Mouse (Mus musculus) ES-Bruce4 (cell line): ENCODE data around the gene Arr3. TPM values are rescaled to one million over a fixed set of nuclear protein-coding genes. Genes with fewer than 3 reads are reported as not detected.

ENCODE experiments used
- H3K27ac ChIP-seq: 2 replicates; pipeline ENCODE4 v1.5.1; 2012; ENCODE audit warnings: low read length, inconsistent platforms; ENCODE audit not compliant: insufficient read depth
- H3K27me3 ChIP-seq: 2 replicates; pipeline ENCODE4 v1.6.1; 2012; ENCODE audit warnings: mild to moderate bottlenecking, low read length, inconsistent platforms; ENCODE audit not compliant: control insufficient read depth, poor library complexity, insufficient read depth, severe bottlenecking
- H3K36me3 ChIP-seq: 2 replicates; pipeline ENCODE4 v1.6.1; 2012; ENCODE audit warnings: inconsistent platforms, mild to moderate bottlenecking, low read length, moderate library complexity; ENCODE audit not compliant: control insufficient read depth, poor library complexity, insufficient read depth, severe bottlenecking
- H3K4me1 ChIP-seq: one replicate; pipeline ENCODE4 v1.8.1; 2011; ENCODE audit warnings: low read length; ENCODE audit not compliant: control insufficient read depth, insufficient read depth
- H3K4me3 ChIP-seq: 2 replicates; pipeline ENCODE4 v1.5.1; 2011; ENCODE audit warnings: low read depth, mild to moderate bottlenecking, low read length
- H3K9ac ChIP-seq: 2 replicates; pipeline ENCODE4 v1.6.1; 2012; ENCODE audit warnings: low read depth, mild to moderate bottlenecking, inconsistent platforms; ENCODE audit not compliant: poor library complexity, severe bottlenecking
- H3K9me3 ChIP-seq: replicated peaks from 2 replicates; pipeline ENCODE4 v1.6.1; 2012; ENCODE audit warnings: mild to moderate bottlenecking, low read length, inconsistent platforms; ENCODE audit not compliant: control insufficient read depth, poor library complexity, insufficient read depth, severe bottlenecking
- CTCF ChIP-seq: IDR thresholded peaks from one replicate; pipeline ENCODE4 v1.8.1; 2011; ENCODE audit warnings: low read depth, low read length
- EP300 ChIP-seq: IDR thresholded peaks from 2 replicates; pipeline ENCODE4 v1.6.1; 2011; ENCODE audit warnings: low read depth, low read length; ENCODE audit not compliant: insufficient read depth
- POLR2A ChIP-seq: IDR thresholded peaks from one replicate; pipeline ENCODE4 v1.8.1; 2011; ENCODE audit warnings: low read length; ENCODE audit not compliant: insufficient read depth
- polyA plus RNA-seq: library from polyadenylated mRNA; stranded (reverse); fragments of >200 nt; gene quantifications from 2 replicates; pipeline ENCODE4 v1.2.4, GENCODE M21; 2011; ENCODE audit warnings: low read depth; ENCODE audit not compliant: missing spikeins, insufficient read depth, insufficient read length

The Arr3 gene
- polyA plus RNA-seq, 1 experiment, result not detected

GRCm38 (mm10) chrX:100625802-100626793 lies 20.8 kb downstream of the Arr3 start, which contains the start of gene Pdzd11:
Gene Pdzd11, minus strand, starts transcription at chrX:100626568.
- TF ChIP-seq CTCF, result no peak
- TF ChIP-seq POLR2A, result peak; percentile 21
- H3K27me3 ChIP-seq, result no peaks in the 10 kb centered on the region
- H3K4me1 ChIP-seq, result no peaks in the 10 kb centered on the region
- H3K4me3 ChIP-seq, result peak within 1 kb of the TSS; percentile 94
- H3K36me3 ChIP-seq, result peaks cover 3% of the 10 kb centered on the region
- H3K27ac ChIP-seq, result peak within 1 kb of the TSS; percentile 84
- peak within 1 kb of the TSS; percentile 88 for H3K9ac ChIP-seq
- H3K9me3 ChIP-seq, result no peaks in the 10 kb centered on the region

- Histone ChIP-seq H3K4me3 (no peak overlapping the region), H3K9me3 (no peaks in the 10 kb centered on the region), H3K36me3 (peaks cover 2% of the 10 kb centered on the region; the same call in 1 of the 2 replicates), H3K27ac (no peak overlapping the region), H3K27me3 (no peaks in the 10 kb centered on the region), H3K9ac (no peak overlapping the region), H3K4me1 (no peaks in the 10 kb centered on the region)
- TF ChIP-seq EP300, result no peak
- TF ChIP-seq POLR2A, result no peak
- no peak for TF ChIP-seq CTCF
Observed at GRCm38 (mm10) chrX:100629076-100629475, 23.8 kb downstream of the Arr3 start.

GRCm38 (mm10) chrX:100638477-100638876 lies 33.2 kb downstream of the Arr3 start:
- H3K4me3 ChIP-seq, result no peak overlapping the region
- no peak for TF ChIP-seq POLR2A
- no peak for TF ChIP-seq CTCF
- TF ChIP-seq EP300, result no peak
- H3K9me3 ChIP-seq, result no peaks in the 10 kb centered on the region
- H3K27ac ChIP-seq, result no peak overlapping the region
- no peaks in the 10 kb centered on the region for H3K4me1 ChIP-seq
- H3K27me3 ChIP-seq, result no peaks in the 10 kb centered on the region
- peaks cover 12% of the 10 kb centered on the region for H3K36me3 ChIP-seq
- no peak overlapping the region for H3K9ac ChIP-seq

GRCm38 (mm10) chrX:100652848-100653247 lies 47.6 kb downstream of the Arr3 start:
- H3K36me3 ChIP-seq, result no peaks in the 10 kb centered on the region
- H3K27ac ChIP-seq, result no peak overlapping the region
- H3K4me1 ChIP-seq, result no peaks in the 10 kb centered on the region
- H3K9me3 ChIP-seq, result no peaks in the 10 kb centered on the region
- H3K9ac ChIP-seq, result no peak overlapping the region
- TF ChIP-seq POLR2A (no peak), CTCF (no peak), EP300 (no peak)
- H3K4me3 ChIP-seq, result no peak overlapping the region
- no peaks in the 10 kb centered on the region for H3K27me3 ChIP-seq

GRCm38 (mm10) chrX:100664825-100665224 lies 59.5 kb downstream of the Arr3 start:
- Histone ChIP-seq H3K4me3 (no peak overlapping the region), H3K9me3 (no peaks in the 10 kb centered on the region), H3K27me3 (no peaks in the 10 kb centered on the region), H3K36me3 (no peaks in the 10 kb centered on the region), H3K4me1 (no peaks in the 10 kb centered on the region), H3K9ac (no peak overlapping the region), H3K27ac (no peak overlapping the region)
- TF ChIP-seq EP300 (no peak), CTCF (no peak), POLR2A (no peak)

Other genes with a start within 250 kb of the Arr3 start
- 0.70 and 1.3 TPM in 2 replicates for gene Otud6a, start 176.5 kb upstream of the Arr3 start, polyA plus RNA-seq
- gene Awat2, start 162.8 kb upstream of the Arr3 start, polyA plus RNA-seq, result 0.41 and 0.72 TPM in 2 replicates
- gene Igbp1, start 111.2 kb upstream of the Arr3 start, polyA plus RNA-seq, result 75.0 and 82.6 TPM in 2 replicates
- not detected in 2 replicates for gene Dgat2l6, start 80.7 kb upstream of the Arr3 start, polyA plus RNA-seq
- gene Awat1, start 33.2 kb upstream of the Arr3 start, polyA plus RNA-seq, result not detected in 2 replicates
- 1.1 and 1.6 TPM in 2 replicates for gene P2ry4, start 10.6 kb upstream of the Arr3 start, polyA plus RNA-seq
- gene Kif4, start 20.2 kb downstream of the Arr3 start, polyA plus RNA-seq, result 47.6 and 54.7 TPM in 2 replicates
- 59.2 and 63.7 TPM in 2 replicates for gene Pdzd11, start 21.1 kb downstream of the Arr3 start, polyA plus RNA-seq
- gene Gdpd2, start 124.4 kb downstream of the Arr3 start, polyA plus RNA-seq, result not detected in 2 replicates
- gene Dlg3, start 162.2 kb downstream of the Arr3 start, polyA plus RNA-seq, result 33.8 and 40.3 TPM in 2 replicates